Mouse (Mus musculus): Measurements from ENCODE around the gene Cdh12. TPM values are rescaled to one million over a fixed set of nuclear protein-coding genes. Genes with fewer than 3 reads are reported as not detected.

Cdh12 gene
- total RNA-seq, 2 experiments from 2014 or later: 42.4 to 46.7 TPM

DNA sequence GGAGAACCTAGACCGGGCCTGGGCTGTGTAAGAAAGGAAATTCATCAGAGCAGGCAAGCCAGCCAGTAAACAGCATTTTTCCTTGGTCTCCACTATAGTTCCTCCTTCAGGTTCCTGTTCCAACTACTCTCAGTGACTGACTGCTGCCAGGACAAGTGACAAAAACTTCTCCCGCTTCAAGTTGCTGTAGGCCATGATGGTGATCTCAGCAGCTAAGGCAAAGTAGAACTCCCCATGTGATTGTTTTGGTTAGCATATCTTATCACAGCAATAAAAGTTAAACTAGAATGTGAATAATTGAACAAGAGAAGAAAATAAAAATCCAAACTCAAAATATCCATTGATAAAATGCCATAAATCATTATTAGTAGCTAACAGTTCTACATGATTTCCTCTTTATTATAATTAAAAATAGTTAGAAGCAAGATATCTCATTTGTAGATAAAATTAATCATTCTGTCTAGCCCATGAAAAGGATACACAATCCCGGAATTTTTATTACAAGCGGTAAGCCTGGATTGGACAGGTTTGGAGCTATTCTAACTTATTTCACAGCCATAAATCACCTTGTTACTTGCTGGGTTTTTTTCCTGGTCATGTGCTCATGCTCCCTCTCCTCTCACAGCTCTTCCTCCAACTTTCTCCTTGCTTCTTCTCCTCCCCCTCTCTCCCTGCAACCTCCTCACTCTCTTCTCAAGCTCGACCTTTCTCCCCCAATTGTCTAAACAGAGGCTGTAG is 1117.4 kb downstream of the Cdh12 start:
- DNase-seq (ENCODE audit: low spot score in 2 of 2): no peak
- intact Hi-C loops (cut with DNase I): no loop called here

DNA sequence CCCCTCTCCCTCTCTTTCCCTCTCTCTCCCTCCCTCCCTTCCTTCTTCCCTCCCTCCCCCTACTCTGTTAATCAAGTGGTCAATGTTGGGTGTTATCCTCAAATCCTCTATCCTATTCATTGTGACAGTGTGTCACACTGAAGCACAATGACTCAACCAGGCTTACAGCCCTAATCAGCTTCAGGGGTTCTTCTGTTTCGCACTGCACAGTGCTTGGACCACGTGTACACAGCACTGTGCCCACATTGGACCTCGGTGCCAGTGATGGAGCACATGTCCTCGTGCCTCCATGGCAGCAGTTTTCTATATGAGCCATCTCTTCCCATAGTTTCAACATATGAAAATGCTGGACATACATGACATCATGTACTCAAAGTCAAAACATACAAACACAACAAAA is 1155.4 kb downstream of the Cdh12 start:
- intact Hi-C loops (cut with DNase I): no loop called here

More for the DNA sequence above, 1155.4 kb downstream of the Cdh12 start:
- DNase-seq (ENCODE audit: low spot score in 2 of 2): no peak

Small RNAs within 50 kb of the gene (microRNA-seq; reads per million reads assigned to microRNA genes)
- not detected for gene Gm27397

Other genes starting within 250 kb of the Cdh12 start
- gene Acot10, start 217.5 kb downstream of the Cdh12 start, total RNA-seq (2021): not detected